Mouse (Mus musculus): Measurements from ENCODE around the gene Ccdc66.

Gene Ccdc66

GRCm38 (mm10) chr14:27507894-27508643 lies at the start of gene Ccdc66:
TSS of gene Ccdc66 (minus strand) at chr14:27508460.
- CTCF ChIA-PET = interaction anchor here (0.6 kb wide), 1 partner anchor 10 kb away, joined by 3 read pairs; no protein-coding TSS in a partner anchor

- CTCF ChIA-PET = interaction anchor here (0.5 kb wide), 1 partner anchor 32 kb away, joined by 6 read pairs; no protein-coding TSS in a partner anchor
These were observed 35.7 kb upstream of the Ccdc66 start for GRCm38 (mm10) chr14:27543838-27544426.

- CTCF ChIA-PET = no interaction called here
These were observed 28.2 kb upstream of the Ccdc66 start for GRCm38 (mm10) chr14:27536441-27536840.

- CTCF ChIA-PET = no interaction called here
These were observed 16.3 kb upstream of the Ccdc66 start for GRCm38 (mm10) chr14:27524541-27524940.

- CTCF ChIA-PET = no interaction called here
These were observed 513 bp upstream of the Ccdc66 start for GRCm38 (mm10) chr14:27508644-27509301.

- CTCF ChIA-PET = interaction anchor here (0.5 kb wide), 1 partner anchor 553 kb away, joined by 10 read pairs; no protein-coding TSS in a partner anchor
These were observed 7.2 kb downstream of the Ccdc66 start for GRCm38 (mm10) chr14:27501096-27501495.

GRCm38 (mm10) chr14:27493516-27493915 lies 14.7 kb downstream of the Ccdc66 start:
- CTCF ChIA-PET = no interaction called here

- CTCF ChIA-PET = no interaction called here
These were observed 16.9 kb downstream of the Ccdc66 start for GRCm38 (mm10) chr14:27491399-27491798.

DNA sequence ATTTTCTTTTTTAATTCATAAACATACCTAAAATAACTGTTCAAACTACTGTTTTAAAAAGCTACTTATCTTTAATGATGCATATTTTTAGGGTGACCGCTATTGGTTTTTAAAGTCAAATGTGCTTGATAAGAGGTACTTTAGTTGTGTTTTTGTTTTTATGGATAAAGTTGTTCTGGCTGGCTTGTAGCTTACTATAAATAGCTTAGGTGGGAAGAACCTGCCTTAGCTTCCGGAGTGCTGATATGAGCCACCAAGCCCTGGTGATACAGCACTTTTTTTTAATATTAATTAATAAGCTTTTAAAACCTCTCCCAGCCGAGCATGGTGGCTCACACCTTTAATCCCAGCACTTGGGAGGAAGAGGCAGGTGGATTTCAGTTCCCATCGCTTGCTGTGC lies 61.3 kb downstream of the Ccdc66 start:
- CTCF ChIA-PET = no interaction called here

- CTCF ChIA-PET = no interaction called here
These were observed 63.4 kb downstream of the Ccdc66 start for GRCm38 (mm10) chr14:27444851-27445281.

DNA sequence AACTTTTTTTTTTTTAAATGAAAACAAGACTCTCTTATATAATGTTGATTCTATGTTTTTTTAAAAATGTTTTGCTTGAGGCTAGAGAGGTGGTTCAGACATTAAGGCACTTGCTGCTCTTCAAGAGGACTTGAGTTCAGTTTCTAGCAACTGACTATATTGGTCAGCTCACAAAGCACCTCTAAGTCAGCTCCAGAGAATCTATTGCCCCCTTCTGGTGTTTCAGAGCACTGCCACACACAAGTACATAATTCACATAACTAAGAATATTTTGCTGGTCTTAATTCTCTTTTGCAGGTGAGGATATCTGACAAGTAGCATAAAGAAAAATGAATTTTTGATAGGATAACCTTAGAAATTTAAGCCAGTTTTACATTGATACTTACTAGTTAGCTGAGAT lies 67.3 kb downstream of the Ccdc66 start:
- CTCF ChIA-PET = no interaction called here

- CTCF ChIA-PET = interaction anchor here (0.6 kb wide), 1 partner anchor 254 kb away, joined by 4 read pairs; no protein-coding TSS in a partner anchor
These were observed 71.4 kb downstream of the Ccdc66 start for GRCm38 (mm10) chr14:27436826-27437225.

DNA sequence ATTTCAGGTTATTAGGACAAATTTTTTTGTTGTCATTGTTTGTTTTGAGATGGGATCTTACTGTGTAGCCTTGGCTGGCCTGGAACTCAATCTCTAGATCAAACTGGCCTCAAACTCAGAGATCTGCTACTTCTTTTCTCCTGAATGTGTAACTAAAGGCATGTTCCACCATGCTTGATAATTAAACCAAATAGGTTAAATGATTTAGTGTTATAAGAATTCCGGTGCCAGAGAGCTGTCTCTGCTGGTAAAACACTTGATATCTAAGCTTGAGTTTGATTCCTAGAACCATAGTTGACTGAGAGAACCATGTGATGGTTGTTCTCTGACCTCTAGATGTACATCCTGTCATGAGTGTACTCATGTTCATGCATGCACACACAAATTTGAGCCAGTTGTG lies 72.1 kb downstream of the Ccdc66 start:
- CTCF ChIA-PET = no interaction called here

GRCm38 (mm10) chr14:27432064-27432463 lies 76.2 kb downstream of the Ccdc66 start:
- CTCF ChIA-PET = no interaction called here
